Mouse (Mus musculus): ENCODE measurements around the gene St3gal5. TPM values are rescaled to one million over a fixed set of nuclear protein-coding genes. Genes with fewer than 3 reads are reported as not detected.
"Not testable (repeated sequence)": the region's sequence is repeated elsewhere in the genome, so short reads cannot be mapped to it uniquely, and the experiment has no call there.

The St3gal5 gene
- 49.3 and 49.4 TPM in 2 replicates for polyA plus RNA-seq (2016; fragmentation: Nextera tagmentation; extraction: Ambion mirVana)

DNA sequence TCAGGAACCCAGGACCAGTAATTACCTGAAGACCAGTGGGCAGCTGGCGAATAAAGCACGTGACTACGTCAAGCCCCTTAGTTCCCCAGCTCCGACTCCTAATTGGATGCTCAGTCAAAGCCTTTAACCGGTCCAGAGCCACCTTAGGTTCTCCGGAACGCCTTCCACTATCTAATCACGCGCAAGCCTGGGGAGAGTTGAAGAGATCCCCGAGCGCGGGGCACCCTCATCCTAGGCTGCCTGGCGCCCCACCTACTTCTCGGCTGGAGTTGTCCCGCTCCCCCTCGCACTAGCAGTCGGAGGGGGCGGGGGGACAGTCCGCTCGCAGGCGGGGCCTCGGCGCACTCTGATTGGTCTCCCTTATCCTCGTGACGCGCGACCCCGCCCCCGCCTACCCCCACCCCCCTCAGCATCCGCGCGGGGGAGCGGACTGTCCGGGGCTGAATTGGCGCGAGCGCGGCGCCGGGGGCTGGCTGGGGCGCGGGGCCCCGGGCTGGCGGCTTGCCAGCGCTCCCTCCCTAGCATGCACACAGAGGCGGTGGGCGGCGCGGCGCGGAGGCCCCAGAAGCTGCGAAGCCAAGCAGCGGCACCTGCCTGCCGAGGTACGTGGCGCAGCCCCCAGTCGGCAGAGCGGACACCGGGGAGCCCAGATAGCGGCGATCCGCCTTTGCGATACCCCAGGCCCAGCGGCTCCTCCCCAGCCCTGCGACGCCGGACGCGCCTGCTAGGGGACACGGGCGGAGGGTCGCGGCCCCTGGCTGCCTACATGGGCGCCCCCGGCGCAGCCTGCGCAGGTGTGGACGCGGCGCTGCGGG, at the start of gene St3gal5:
TSS of gene St3gal5 (plus strand) at position 412 of the 815 bp plus-strand sequence.
- Histone ChIP-seq H3K27me3 (replicated peaks) (no peaks in the 10 kb centered on the region), H3K9me3 (no peaks in the 10 kb centered on the region), H3K4me2 (replicated peaks) (peak within 1 kb of the TSS; percentile 95), H3K4me3 (peak within 1 kb of the TSS; percentile 80), H3K27ac (peak within 1 kb of the TSS; percentile 57; the same call in 1 of the 2 replicates), H3K36me3 (no peaks in the 10 kb centered on the region), H3K9ac (peak within 1 kb of the TSS; percentile 86), H3K4me1 (peaks cover 21% of the 10 kb centered on the region)
- WGBS = under 1% methylated on average over 80 of the region's 81 CpGs
- peak; percentile 98 for ATAC-seq (ENCODE audit: low FRiP score, low read depth)

- Histone ChIP-seq H3K27me3 (replicated peaks) (no peaks in the 10 kb centered on the region), H3K4me1 (no peaks in the 10 kb centered on the region), H3K9ac (no peak overlapping the region), H3K27ac (no peak overlapping the region), H3K4me2 (replicated peaks) (no peak overlapping the region), H3K9me3 (no peaks in the 10 kb centered on the region), H3K4me3 (no peak overlapping the region), H3K36me3 (no peaks in the 10 kb centered on the region)
- 88% methylated on average over 5 of the region's 5 CpGs for WGBS
- ATAC-seq (ENCODE audit: low FRiP score, low read depth) = no peak
These were observed 48.7 kb upstream of the St3gal5 start for GRCm38 (mm10) chr6:72048643-72049042.

GRCm38 (mm10) chr6:72049941-72050340, 47.5 kb upstream of the St3gal5 start:
- Histone ChIP-seq H3K9me3 (no peaks in the 10 kb centered on the region), H3K4me3 (no peak overlapping the region), H3K27ac (no peak overlapping the region), H3K4me2 (replicated peaks) (no peak overlapping the region), H3K36me3 (no peaks in the 10 kb centered on the region), H3K9ac (no peak overlapping the region), H3K4me1 (no peaks in the 10 kb centered on the region), H3K27me3 (replicated peaks) (no peaks in the 10 kb centered on the region)
- ATAC-seq (ENCODE audit: low FRiP score, low read depth) = no peak
- 74% methylated on average over 6 of the region's 6 CpGs for WGBS

DNA sequence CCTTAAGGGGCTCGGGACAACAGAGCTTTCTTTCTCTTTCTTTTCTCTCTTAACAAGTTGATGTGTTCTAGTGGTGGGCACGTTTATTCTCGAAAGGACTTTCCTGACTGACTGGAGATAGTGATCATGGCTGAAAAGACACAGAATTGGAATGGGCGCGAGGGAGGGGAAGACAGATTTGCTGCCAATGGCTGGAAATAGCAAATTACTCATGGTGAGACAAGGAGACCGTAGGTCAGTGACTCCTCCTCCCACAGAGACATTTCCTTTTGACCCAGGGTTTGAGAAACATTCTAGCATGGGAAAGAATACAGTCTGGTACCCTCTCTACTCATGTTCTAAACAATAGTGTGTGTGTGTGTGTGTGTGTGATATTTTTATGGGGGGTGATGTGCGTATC, 46.6 kb upstream of the St3gal5 start:
- Histone ChIP-seq H3K27ac (no peak overlapping the region), H3K36me3 (no peaks in the 10 kb centered on the region), H3K4me3 (no peak overlapping the region), H3K4me2 (replicated peaks) (no peak overlapping the region), H3K9ac (no peak overlapping the region), H3K4me1 (no peaks in the 10 kb centered on the region), H3K9me3 (no peaks in the 10 kb centered on the region), H3K27me3 (replicated peaks) (no peaks in the 10 kb centered on the region)
- ATAC-seq (ENCODE audit: low FRiP score, low read depth) = no peak
- WGBS = 70% methylated on average over 7 of the region's 7 CpGs

DNA sequence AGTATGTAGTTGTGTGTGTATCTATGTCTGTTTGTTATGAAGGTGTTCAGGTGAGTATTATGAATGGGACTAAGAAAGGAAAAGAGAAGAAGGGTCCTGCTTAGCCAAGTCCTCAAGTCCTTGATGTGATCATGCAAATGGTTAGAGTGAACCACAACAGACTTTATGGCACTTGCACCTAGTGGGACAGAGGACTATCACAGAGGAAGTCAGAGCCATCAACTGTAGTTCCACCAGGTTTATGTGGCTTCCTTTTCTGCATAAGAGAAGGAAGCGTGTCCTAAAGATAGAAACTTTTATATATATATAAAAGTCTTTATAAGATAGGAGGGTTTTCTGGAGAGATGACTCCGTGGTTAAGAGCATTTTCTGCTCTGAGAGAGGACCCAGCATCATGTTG, 46.1 kb upstream of the St3gal5 start:
- Histone ChIP-seq H3K36me3 (no peaks in the 10 kb centered on the region), H3K9ac (no peak overlapping the region), H3K27me3 (replicated peaks) (no peaks in the 10 kb centered on the region), H3K4me1 (no peaks in the 10 kb centered on the region), H3K4me3 (no peak overlapping the region), H3K9me3 (no peaks in the 10 kb centered on the region), H3K4me2 (replicated peaks) (no peak overlapping the region), H3K27ac (no peak overlapping the region)
- WGBS = 81% methylated on average over 2 of the region's 2 CpGs
- ATAC-seq (ENCODE audit: low FRiP score, low read depth) = no peak

- no peak overlapping the region for H3K4me2 ChIP-seq (replicated peaks)
- H3K9me3 ChIP-seq = no peaks in the 10 kb centered on the region
- H3K9ac ChIP-seq = no peak overlapping the region
- ATAC-seq (ENCODE audit: low FRiP score, low read depth) = no peak
- H3K27ac ChIP-seq = no peak overlapping the region
- H3K4me1 ChIP-seq = no peaks in the 10 kb centered on the region
- WGBS = 67% methylated on average over 6 of the region's 6 CpGs
- no peak overlapping the region for H3K4me3 ChIP-seq
- H3K36me3 ChIP-seq = no peaks in the 10 kb centered on the region
- no peaks in the 10 kb centered on the region for H3K27me3 ChIP-seq (replicated peaks)
These were observed 45.6 kb upstream of the St3gal5 start for GRCm38 (mm10) chr6:72051757-72052156.

- H3K36me3 ChIP-seq = no peaks in the 10 kb centered on the region
- no peaks in the 10 kb centered on the region for H3K27me3 ChIP-seq (replicated peaks)
- H3K4me2 ChIP-seq (replicated peaks) = no peak overlapping the region
- H3K27ac ChIP-seq = no peak overlapping the region
- WGBS = 76% methylated on average over 2 of the region's 2 CpGs
- no peak overlapping the region for H3K9ac ChIP-seq
- no peaks in the 10 kb centered on the region for H3K4me1 ChIP-seq
- no peaks in the 10 kb centered on the region for H3K9me3 ChIP-seq
- H3K4me3 ChIP-seq = no peak overlapping the region
- ATAC-seq (ENCODE audit: low FRiP score, low read depth) = no peak
These were observed 40.8 kb upstream of the St3gal5 start for GRCm38 (mm10) chr6:72056548-72056947.

GRCm38 (mm10) chr6:72058398-72058889, 38.9 kb upstream of the St3gal5 start:
- Histone ChIP-seq H3K4me2 (replicated peaks) (no peak overlapping the region), H3K9ac (no peak overlapping the region), H3K27me3 (replicated peaks) (no peaks in the 10 kb centered on the region), H3K4me1 (no peaks in the 10 kb centered on the region), H3K36me3 (no peaks in the 10 kb centered on the region), H3K9me3 (no peaks in the 10 kb centered on the region), H3K4me3 (no peak overlapping the region), H3K27ac (no peak overlapping the region)
- 88% methylated on average over 9 of the region's 9 CpGs for WGBS
- no peak for ATAC-seq (ENCODE audit: low FRiP score, low read depth)

- not testable (repeated sequence) for H3K27ac ChIP-seq; H3K4me2 ChIP-seq (replicated peaks); H3K4me3 ChIP-seq; H3K4me1 ChIP-seq; H3K27me3 ChIP-seq (replicated peaks); H3K9ac ChIP-seq; H3K9me3 ChIP-seq; H3K36me3 ChIP-seq; ATAC-seq (ENCODE audit: low FRiP score, low read depth)
- 77% methylated on average over 10 of the region's 10 CpGs for WGBS
These were observed 36.7 kb upstream of the St3gal5 start for GRCm38 (mm10) chr6:72060677-72061076.

GRCm38 (mm10) chr6:72063718-72064117, 33.7 kb upstream of the St3gal5 start:
- no peak for ATAC-seq (ENCODE audit: low FRiP score, low read depth)

GRCm38 (mm10) chr6:72065988-72066387, 31.4 kb upstream of the St3gal5 start:
- Histone ChIP-seq H3K27me3 (replicated peaks) (no peaks in the 10 kb centered on the region), H3K4me2 (replicated peaks) (no peak overlapping the region)
- WGBS = 65% methylated on average over 10 of the region's 10 CpGs

More at GRCm38 (mm10) chr6:72063718-72064117, 33.7 kb upstream of the St3gal5 start:
- Histone ChIP-seq H3K36me3 (no peaks in the 10 kb centered on the region), H3K4me1 (no peaks in the 10 kb centered on the region), H3K9me3 (no peaks in the 10 kb centered on the region), H3K27ac (no peak overlapping the region), H3K27me3 (replicated peaks) (no peaks in the 10 kb centered on the region), H3K9ac (no peak overlapping the region), H3K4me2 (replicated peaks) (no peak overlapping the region), H3K4me3 (no peak overlapping the region)
- WGBS = 85% methylated on average over 6 of the region's 6 CpGs

DNA sequence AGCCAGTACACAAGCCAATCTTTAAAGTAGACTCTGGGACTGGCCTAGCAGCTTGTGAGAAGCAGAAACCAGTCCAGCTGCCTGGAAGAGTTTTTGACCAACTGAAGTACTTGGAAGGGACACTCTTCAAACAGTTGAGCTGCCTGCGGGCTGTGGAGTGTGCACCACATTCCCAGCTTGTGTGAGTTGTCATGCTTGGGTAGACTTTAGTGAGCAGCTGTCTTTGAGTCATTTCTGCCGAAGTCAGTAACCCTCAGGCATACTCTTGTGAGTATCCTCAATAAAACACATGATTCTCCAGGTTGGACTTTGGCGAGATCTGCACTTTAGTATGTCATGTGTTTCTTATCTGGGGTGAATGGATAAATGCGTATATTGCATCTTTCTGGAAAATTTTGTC, 29.0 kb upstream of the St3gal5 start:
- H3K9me3 ChIP-seq = no peaks in the 10 kb centered on the region
- no peak for ATAC-seq (ENCODE audit: low FRiP score, low read depth)
- H3K27ac ChIP-seq = no peak overlapping the region
- 86% methylated on average over 4 of the region's 4 CpGs for WGBS
- no peaks in the 10 kb centered on the region for H3K27me3 ChIP-seq (replicated peaks)
- no peaks in the 10 kb centered on the region for H3K36me3 ChIP-seq
- no peaks in the 10 kb centered on the region for H3K4me1 ChIP-seq
- no peak overlapping the region for H3K4me2 ChIP-seq (replicated peaks)
- H3K9ac ChIP-seq = no peak overlapping the region
- H3K4me3 ChIP-seq = no peak overlapping the region

More at GRCm38 (mm10) chr6:72065988-72066387, 31.4 kb upstream of the St3gal5 start:
- Histone ChIP-seq H3K4me1 (no peaks in the 10 kb centered on the region), H3K9ac (no peak overlapping the region), H3K36me3 (no peaks in the 10 kb centered on the region), H3K9me3 (no peaks in the 10 kb centered on the region), H3K4me3 (no peak overlapping the region), H3K27ac (no peak overlapping the region)
- ATAC-seq (ENCODE audit: low FRiP score, low read depth) = no peak
